Mouse (Mus musculus) spleen, postnatal 14 days (tissue): ENCODE data around the gene H2-K1.
"Not testable (repeated sequence)": the region's sequence is repeated elsewhere in the genome, so short reads cannot be mapped to it uniquely, and the experiment has no call there.

ENCODE experiments used
- DNase-seq, 2 experiments: peaks; one replicate each; pipeline ENCODE4 v3.0.0; 2021 to 2022; ENCODE audit warnings: low spot score in 2 of 2

H2-K1 gene

GRCm38 (mm10) chr17:33954646-33955554, 45.2 kb downstream of the H2-K1 start:
- no peak for DNase-seq

GRCm38 (mm10) chr17:33953961-33954565, 46.1 kb downstream of the H2-K1 start:
- DNase-seq = no peak

- DNase-seq = no peak
Observed at GRCm38 (mm10) chr17:33953310-33953709, 46.8 kb downstream of the H2-K1 start.

GRCm38 (mm10) chr17:33952879-33953278, 47.3 kb downstream of the H2-K1 start:
- DNase-seq = no peak

GRCm38 (mm10) chr17:33952015-33952414, 48.1 kb downstream of the H2-K1 start:
- DNase-seq = not testable (repeated sequence)

- peak; percentile 47 to 59 for DNase-seq
Observed at GRCm38 (mm10) chr17:33951021-33951946, 48.9 kb downstream of the H2-K1 start, which contains the start of gene B3galt4. Gene B3galt4, minus strand, starts transcription at chr17:33951488.

GRCm38 (mm10) chr17:33950131-33950625, 50.0 kb downstream of the H2-K1 start:
- no peak for DNase-seq

- DNase-seq = no peak
Observed at GRCm38 (mm10) chr17:33948905-33949537, 51.1 kb downstream of the H2-K1 start.

GRCm38 (mm10) chr17:33948090-33948904, 51.9 kb downstream of the H2-K1 start:
- DNase-seq = no peak

- no peak for DNase-seq
Observed at GRCm38 (mm10) chr17:33947430-33948089, 52.6 kb downstream of the H2-K1 start.
